Mouse (Mus musculus) gastrocnemius, postnatal 14 days (tissue): ENCODE results near the gene Nbea. TPM values are rescaled to one million over a fixed set of nuclear protein-coding genes. Genes with fewer than 3 reads are reported as not detected.
"Not testable (repeated sequence)": the region's sequence is repeated elsewhere in the genome, so short reads cannot be mapped to it uniquely, and the experiment has no call there.

Experiments used
- DNase-seq: peaks from one replicate; pipeline ENCODE4 v3.0.0; 2021; ENCODE audit warnings: mixed read lengths
- intact Hi-C: fragments of 180-260 bp; cut with DNase I; formaldehyde crosslinking; loops from one replicate; pipeline ENCODE4 v1.15.1; 2025; ENCODE audit warnings: low total_unique reads
- total RNA-seq, 2 experiments: library from RNA; stranded (reverse); gene quantifications; 2 replicates each; pipeline ENCODE4 v1.2.3; 2021

The Nbea gene
- total RNA-seq, 2 experiments from 2014 or later, result 8.0 to 8.5 TPM

- intact Hi-C loops, result no loop called here
- DNase-seq, result no peak
Measured at GRCm38 (mm10) chr3:56045659-56046336, 137.7 kb downstream of the Nbea start.

GRCm38 (mm10) chr3:56043091-56043490, 140.4 kb downstream of the Nbea start:
- intact Hi-C loops, result no loop called here
- DNase-seq, result no peak

- intact Hi-C loops, result no loop called here
- no peak for DNase-seq
Measured at GRCm38 (mm10) chr3:56039494-56039893, 144.0 kb downstream of the Nbea start.

- intact Hi-C loops, result no loop called here
Measured at GRCm38 (mm10) chr3:56034596-56034995, 148.9 kb downstream of the Nbea start.

GRCm38 (mm10) chr3:56018494-56018893, 165.0 kb downstream of the Nbea start:
- intact Hi-C loops, result no loop called here
- no peak for DNase-seq

More at GRCm38 (mm10) chr3:56034596-56034995, 148.9 kb downstream of the Nbea start:
- DNase-seq, result no peak

GRCm38 (mm10) chr3:56011132-56011531, 172.4 kb downstream of the Nbea start:
- no peak for DNase-seq
- intact Hi-C loops, result no loop called here

- intact Hi-C loops, result loop anchor here (5.0 to 10.0 kb wide), 2 partner anchors 493 to 1194 kb away; no protein-coding TSS in a partner anchor
- peak; percentile 11 for DNase-seq
Measured at GRCm38 (mm10) chr3:56007991-56008390, 175.5 kb downstream of the Nbea start.

- DNase-seq, result no peak
- intact Hi-C loops, result loop anchor here (10.0 kb wide), 1 partner anchor 485 kb away; no protein-coding TSS in a partner anchor
Measured at GRCm38 (mm10) chr3:56000259-56000658, 183.2 kb downstream of the Nbea start.

- intact Hi-C loops, result no loop called here
- no peak for DNase-seq
Measured at GRCm38 (mm10) chr3:55978361-55978760, 205.1 kb downstream of the Nbea start.

- DNase-seq, intact Hi-C loops: not testable (repeated sequence)
Measured at GRCm38 (mm10) chr3:55976986-55977385, 206.5 kb downstream of the Nbea start.

- intact Hi-C loops, result no loop called here
- DNase-seq, result no peak
Measured at GRCm38 (mm10) chr3:55965723-55966156, 217.8 kb downstream of the Nbea start.

- no peak for DNase-seq
- intact Hi-C loops, result no loop called here
Measured at GRCm38 (mm10) chr3:55963032-55963431, 220.5 kb downstream of the Nbea start.

GRCm38 (mm10) chr3:55949994-55950393, 233.5 kb downstream of the Nbea start:
- no peak for DNase-seq
- intact Hi-C loops, result no loop called here

GRCm38 (mm10) chr3:55949148-55949547, 234.4 kb downstream of the Nbea start:
- intact Hi-C loops, result no loop called here
- no peak for DNase-seq

GRCm38 (mm10) chr3:55927343-55927742, 256.2 kb downstream of the Nbea start:
- intact Hi-C loops, result no loop called here
- DNase-seq, result no peak

GRCm38 (mm10) chr3:55909290-55909689, 274.2 kb downstream of the Nbea start:
- intact Hi-C loops, result no loop called here
- no peak for DNase-seq

- DNase-seq, result no peak
- intact Hi-C loops, result no loop called here
Measured at GRCm38 (mm10) chr3:55890574-55890973, 292.9 kb downstream of the Nbea start.

GRCm38 (mm10) chr3:55889227-55889626, 294.3 kb downstream of the Nbea start:
- no peak for DNase-seq
- intact Hi-C loops, result no loop called here

GRCm38 (mm10) chr3:55887829-55888210, 295.7 kb downstream of the Nbea start:
- intact Hi-C loops, result no loop called here
- no peak for DNase-seq

GRCm38 (mm10) chr3:55887193-55887828, 296.2 kb downstream of the Nbea start:
- DNase-seq, result no peak
- intact Hi-C loops, result no loop called here
